Mouse (Mus musculus) lung, adult 2 months (tissue): ENCODE data around the gene Kcnj9.

ENCODE experiments used
- CTCF ChIP-seq: fragments of 200-500 bp; IDR thresholded peaks from 2 replicates; pipeline ENCODE4 v1.5.1; 2011; ENCODE audit warnings: mild to moderate bottlenecking, low read length, control low read depth; ENCODE audit not compliant: insufficient read depth
- POLR2A ChIP-seq: fragments of 200-500 bp; IDR thresholded peaks from 2 replicates; pipeline ENCODE4 v1.6.1; 2011; ENCODE audit warnings: low read depth, mild to moderate bottlenecking, control low read depth, low read length, borderline replicate concordance; ENCODE audit errors: extremely low read depth

- TF ChIP-seq POLR2A (no peak), CTCF (no peak)
Observed at GRCm38 (mm10) chr1:172277172-172277571, 51.9 kb downstream of the Kcnj9 start.
